Mouse (Mus musculus) hindbrain, embryonic 16.5 days (tissue): ENCODE measurements at regions not wholly inside any gene's neighbourhood (a gene's known extent, or its start where the extent isn't known, plus 50 kb on each side); places are given as distances from the start of the nearest gene placed in this dataset.
A peak's percentile ranks its signal among the peaks of the same experiment; 100 is the strongest.
"Not testable (repeated sequence)": the region's sequence is repeated elsewhere in the genome, so short reads cannot be mapped to it uniquely, and the experiment has no call there.

Experiments used
- ATAC-seq: fragments of 200-750 bp; cut with Nextera tagmentation; 2 replicates; pipeline ENCODE4 v1.8.0; 2017; ENCODE audit warnings: moderate TSS enrichment, moderate library complexity
- H3K27ac ChIP-seq: fragments of 300-500 bp; sonication (generic); 2 replicates; pipeline ENCODE4 v1.5.1; 2014; ENCODE audit warnings: low read depth, mild to moderate bottlenecking, control low read depth, low read length, moderate library complexity
- H3K27me3 ChIP-seq: fragments of 300-500 bp; sonication (generic); replicated peaks from 2 replicates; pipeline ENCODE4 v1.6.1; 2014; ENCODE audit warnings: low read length; ENCODE audit not compliant: control insufficient read depth, insufficient read depth
- H3K36me3 ChIP-seq: fragments of 300-500 bp; sonication (generic); 2 replicates; pipeline ENCODE4 v1.6.1; 2014; ENCODE audit warnings: mild to moderate bottlenecking, low read length, moderate library complexity, mixed read lengths; ENCODE audit not compliant: control insufficient read depth, insufficient read depth
- H3K4me1 ChIP-seq: fragments of 300-500 bp; sonication (generic); 2 replicates; pipeline ENCODE4 v1.6.1; 2014; ENCODE audit warnings: low read depth, low read length; ENCODE audit not compliant: control insufficient read depth, insufficient read depth
- H3K4me2 ChIP-seq: fragments of 300-500 bp; sonication (generic); 2 replicates; pipeline ENCODE4 v1.6.1; 2014; ENCODE audit warnings: mild to moderate bottlenecking, low read length, control low read depth, moderate library complexity
- H3K4me3 ChIP-seq: fragments of 300-500 bp; sonication (generic); 2 replicates; pipeline ENCODE4 v1.5.1; 2014; ENCODE audit warnings: mild to moderate bottlenecking, low read length, control low read depth, moderate library complexity
- H3K9ac ChIP-seq: fragments of 300-500 bp; sonication (generic); 2 replicates; pipeline ENCODE4 v1.6.1; 2014; ENCODE audit warnings: low read depth, mild to moderate bottlenecking, control low read depth, low read length, moderate library complexity
- H3K9me3 ChIP-seq: fragments of 300-500 bp; sonication (generic); 2 replicates; pipeline ENCODE4 v1.6.1; 2014; ENCODE audit warnings: mild to moderate bottlenecking, low read length, moderate library complexity; ENCODE audit not compliant: control insufficient read depth
- WGBS: fragments of 180-500 bp; shearing (Covaris S2); extraction: QIAGEN DNeasy Blood & Tissue Kit; methylation state at CpG from one replicate; pipeline ENCODE4 v1.1.7; 2014; 5-methylcytosine and 5-hydroxymethylcytosine counted together

GRCm38 (mm10) chr12:8093437-8093836, 114.5 kb upstream of the Ldah start:
- ATAC-seq = no peak
- no peaks in the 10 kb centered on the region for H3K36me3 ChIP-seq
- H3K27ac ChIP-seq = no peak overlapping the region
- no peak overlapping the region for H3K9ac ChIP-seq
- no peak overlapping the region for H3K4me2 ChIP-seq
- WGBS = 93% methylated on average over 1 of the region's 1 CpGs
- no peaks in the 10 kb centered on the region for H3K27me3 ChIP-seq
- H3K4me1 ChIP-seq = no peaks in the 10 kb centered on the region
- no peak overlapping the region for H3K4me3 ChIP-seq
- H3K9me3 ChIP-seq = no peaks in the 10 kb centered on the region

GRCm38 (mm10) chr12:8095946-8096345, 112.0 kb upstream of the Ldah start:
- no peak for ATAC-seq
- Histone ChIP-seq H3K9ac (no peak overlapping the region), H3K36me3 (no peaks in the 10 kb centered on the region), H3K4me1 (no peaks in the 10 kb centered on the region), H3K9me3 (no peaks in the 10 kb centered on the region), H3K4me2 (no peak overlapping the region), H3K27ac (no peak overlapping the region), H3K4me3 (no peak overlapping the region), H3K27me3 (no peaks in the 10 kb centered on the region)
- 80% methylated on average over 2 of the region's 2 CpGs for WGBS

GRCm38 (mm10) chr12:8098395-8098794, 109.5 kb upstream of the Ldah start:
- H3K27ac ChIP-seq, ATAC-seq, H3K27me3 ChIP-seq, H3K4me3 ChIP-seq, H3K4me1 ChIP-seq, H3K4me2 ChIP-seq, H3K36me3 ChIP-seq, H3K9me3 ChIP-seq, H3K9ac ChIP-seq: not testable (repeated sequence)
- 96% methylated on average over 2 of the region's 2 CpGs for WGBS

GRCm38 (mm10) chr12:8099114-8099513, 108.8 kb upstream of the Ldah start:
- H3K4me2 ChIP-seq = no peak overlapping the region
- H3K9me3 ChIP-seq = no peaks in the 10 kb centered on the region
- H3K27ac ChIP-seq = no peak overlapping the region
- 88% methylated on average over 2 of the region's 2 CpGs for WGBS
- H3K36me3 ChIP-seq = no peaks in the 10 kb centered on the region
- no peak overlapping the region for H3K9ac ChIP-seq
- no peaks in the 10 kb centered on the region for H3K27me3 ChIP-seq
- ATAC-seq = no peak
- no peak overlapping the region for H3K4me3 ChIP-seq
- no peaks in the 10 kb centered on the region for H3K4me1 ChIP-seq

- Histone ChIP-seq H3K27ac (no peak overlapping the region), H3K27me3 (no peaks in the 10 kb centered on the region), H3K36me3 (no peaks in the 10 kb centered on the region), H3K4me3 (no peak overlapping the region), H3K9me3 (no peaks in the 10 kb centered on the region), H3K4me2 (no peak overlapping the region), H3K4me1 (no peaks in the 10 kb centered on the region), H3K9ac (no peak overlapping the region)
- no peak for ATAC-seq
- WGBS = 39% methylated on average over 2 of the region's 2 CpGs
These were observed 108.1 kb upstream of the Ldah start for GRCm38 (mm10) chr12:8099821-8100220.

GRCm38 (mm10) chr12:8101837-8102236, 106.1 kb upstream of the Ldah start:
- Histone ChIP-seq H3K4me3 (no peak overlapping the region), H3K9ac (no peak overlapping the region), H3K36me3 (no peaks in the 10 kb centered on the region), H3K4me2 (no peak overlapping the region), H3K27ac (no peak overlapping the region), H3K9me3 (no peaks in the 10 kb centered on the region), H3K4me1 (no peaks in the 10 kb centered on the region), H3K27me3 (no peaks in the 10 kb centered on the region)
- ATAC-seq = peak; percentile 73; the same call in 1 of the 2 replicates
- 50% methylated on average over 8 of the region's 8 CpGs for WGBS

GRCm38 (mm10) chr12:8103259-8103658, 104.6 kb upstream of the Ldah start:
- Histone ChIP-seq H3K27ac (no peak overlapping the region), H3K4me2 (no peak overlapping the region), H3K4me3 (no peak overlapping the region), H3K27me3 (no peaks in the 10 kb centered on the region), H3K36me3 (no peaks in the 10 kb centered on the region), H3K9me3 (no peaks in the 10 kb centered on the region), H3K4me1 (no peaks in the 10 kb centered on the region), H3K9ac (no peak overlapping the region)
- 78% methylated on average over 9 of the region's 9 CpGs for WGBS
- ATAC-seq = no peak

- no peak overlapping the region for H3K9ac ChIP-seq
- no peak overlapping the region for H3K4me2 ChIP-seq
- peak; percentile 56 for ATAC-seq
- H3K4me1 ChIP-seq = no peaks in the 10 kb centered on the region
- H3K27ac ChIP-seq = no peak overlapping the region
- no peaks in the 10 kb centered on the region for H3K36me3 ChIP-seq
- H3K4me3 ChIP-seq = no peak overlapping the region
- no peaks in the 10 kb centered on the region for H3K27me3 ChIP-seq
- WGBS = 62% methylated on average over 4 of the region's 4 CpGs
- H3K9me3 ChIP-seq = no peaks in the 10 kb centered on the region
These were observed 100.8 kb upstream of the Ldah start for GRCm38 (mm10) chr12:8107137-8107536.

GRCm38 (mm10) chr12:8109203-8109770, 98.6 kb upstream of the Ldah start:
- Histone ChIP-seq H3K9me3 (no peaks in the 10 kb centered on the region), H3K27me3 (no peaks in the 10 kb centered on the region), H3K36me3 (no peaks in the 10 kb centered on the region), H3K9ac (no peak overlapping the region), H3K4me1 (no peaks in the 10 kb centered on the region), H3K4me2 (no peak overlapping the region), H3K4me3 (no peak overlapping the region), H3K27ac (no peak overlapping the region)
- WGBS = 78% methylated on average over 5 of the region's 5 CpGs
- ATAC-seq = no peak

- Histone ChIP-seq H3K27ac (no peak overlapping the region), H3K4me3 (no peak overlapping the region), H3K36me3 (no peaks in the 10 kb centered on the region), H3K9me3 (no peaks in the 10 kb centered on the region), H3K4me2 (no peak overlapping the region), H3K9ac (no peak overlapping the region), H3K27me3 (no peaks in the 10 kb centered on the region), H3K4me1 (no peaks in the 10 kb centered on the region)
- 86% methylated on average over 6 of the region's 6 CpGs for WGBS
- ATAC-seq = no peak
These were observed 98.0 kb upstream of the Ldah start for GRCm38 (mm10) chr12:8109876-8110275.
